Mouse (Mus musculus): Measurements from ENCODE around the gene Adal. TPM values are rescaled to one million over a fixed set of nuclear protein-coding genes. Genes with fewer than 3 reads are reported as not detected.
"Not testable (repeated sequence)": the region's sequence is repeated elsewhere in the genome, so short reads cannot be mapped to it uniquely, and the experiment has no call there.

Adal gene
- polyA plus RNA-seq (2012; rRNA removed), result 5.6 and 8.0 TPM in 2 replicates

GRCm38 (mm10) chr2:121140018-121140882 is at the start of gene Adal, which contains the start of gene Lcmt2:
Adal (plus strand) TSS chr2:121140428.
Lcmt2 (minus strand) TSS chr2:121140653.
- Histone ChIP-seq H3K4me3 (ENCODE audit: insufficient read depth, low read depth, low read length) (peak within 1 kb of the TSS; percentile 95), H3K4me1 (ENCODE audit: control insufficient read depth, insufficient read depth, low read length) (peaks cover 20% of the 10 kb centered on the region), H3K27ac (ENCODE audit: insufficient read depth, low read depth, low read length) (peak within 1 kb of the TSS; percentile 97), H3K27me3 (replicated peaks; ENCODE audit: control insufficient read depth, insufficient read depth, low read length) (no peaks in the 10 kb centered on the region), H3K36me3 (ENCODE audit: control insufficient read depth, insufficient read depth, low read length) (no peaks in the 10 kb centered on the region; the same call in 1 of the 2 replicates)
- peak; percentile 95 for DNase-seq
- under 1% methylated on average over 87 of the region's 87 CpGs for WGBS
- peak; percentile 40 for TF ChIP-seq POLR2A (IDR thresholded peaks at IDR 0.05; ENCODE audit: low read depth, low read length)
- no peak for TF ChIP-seq CTCF (conservative IDR thresholded peaks at IDR 0.05; ENCODE audit: insufficient read depth, insufficient read length, low read depth, low read length)

GRCm38 (mm10) chr2:121102051-121102450 is 38.2 kb upstream of the Adal start:
- Histone ChIP-seq H3K4me3 (ENCODE audit: insufficient read depth, low read depth, low read length) (no peak overlapping the region), H3K4me1 (ENCODE audit: control insufficient read depth, insufficient read depth, low read length) (no peaks in the 10 kb centered on the region; the same call in 1 of the 2 replicates), H3K36me3 (ENCODE audit: control insufficient read depth, insufficient read depth, low read length) (no peaks in the 10 kb centered on the region), H3K27me3 (replicated peaks; ENCODE audit: control insufficient read depth, insufficient read depth, low read length) (no peaks in the 10 kb centered on the region), H3K27ac (ENCODE audit: insufficient read depth, low read depth, low read length) (no peak overlapping the region)
- TF ChIP-seq CTCF (conservative IDR thresholded peaks at IDR 0.05; ENCODE audit: insufficient read depth, insufficient read length, low read depth, low read length), result peak; percentile 70
- TF ChIP-seq POLR2A (IDR thresholded peaks at IDR 0.05; ENCODE audit: low read depth, low read length), result no peak
- 13% methylated on average over 9 of the region's 9 CpGs for WGBS
- peak; percentile 77 for DNase-seq

- H3K4me3 ChIP-seq (ENCODE audit: insufficient read depth, low read depth, low read length), result no peak overlapping the region
- H3K27me3 ChIP-seq (replicated peaks; ENCODE audit: control insufficient read depth, insufficient read depth, low read length), result no peaks in the 10 kb centered on the region
- no peak overlapping the region for H3K27ac ChIP-seq (ENCODE audit: insufficient read depth, low read depth, low read length)
- peak; percentile 12 for DNase-seq
- TF ChIP-seq CTCF (conservative IDR thresholded peaks at IDR 0.05; ENCODE audit: insufficient read depth, insufficient read length, low read depth, low read length) (no peak), POLR2A (IDR thresholded peaks at IDR 0.05; ENCODE audit: low read depth, low read length) (no peak)
- H3K36me3 ChIP-seq (ENCODE audit: control insufficient read depth, insufficient read depth, low read length), result no peaks in the 10 kb centered on the region
- H3K4me1 ChIP-seq (ENCODE audit: control insufficient read depth, insufficient read depth, low read length), result no peaks in the 10 kb centered on the region; the same call in 1 of the 2 replicates
These were observed 34.3 kb upstream of the Adal start for GRCm38 (mm10) chr2:121105940-121106339.

- H3K27me3 ChIP-seq (replicated peaks; ENCODE audit: control insufficient read depth, insufficient read depth, low read length), result no peaks in the 10 kb centered on the region
- H3K36me3 ChIP-seq (ENCODE audit: control insufficient read depth, insufficient read depth, low read length), result no peaks in the 10 kb centered on the region
- H3K27ac ChIP-seq (ENCODE audit: insufficient read depth, low read depth, low read length), result no peak within 1 kb of the TSS
- WGBS, result 89% methylated on average over 4 of the region's 4 CpGs
- peaks cover 2% of the 10 kb centered on the region; the same call in 1 of the 2 replicates for H3K4me1 ChIP-seq (ENCODE audit: control insufficient read depth, insufficient read depth, low read length)
- H3K4me3 ChIP-seq (ENCODE audit: insufficient read depth, low read depth, low read length), result no peak within 1 kb of the TSS
- TF ChIP-seq POLR2A (IDR thresholded peaks at IDR 0.05; ENCODE audit: low read depth, low read length), result no peak
- no peak for TF ChIP-seq CTCF (conservative IDR thresholded peaks at IDR 0.05; ENCODE audit: insufficient read depth, insufficient read length, low read depth, low read length)
- DNase-seq, result no peak
These were observed 30.5 kb upstream of the Adal start, which contains the start of gene Tgm7 for GRCm38 (mm10) chr2:121109695-121110094. Tgm7 (minus strand) TSS chr2:121109795.

GRCm38 (mm10) chr2:121115418-121115817 is 24.8 kb upstream of the Adal start:
- DNase-seq, result peak; percentile 59
- TF ChIP-seq POLR2A (IDR thresholded peaks at IDR 0.05; ENCODE audit: low read depth, low read length) (no peak), CTCF (conservative IDR thresholded peaks at IDR 0.05; ENCODE audit: insufficient read depth, insufficient read length, low read depth, low read length) (no peak)
- Histone ChIP-seq H3K4me1 (ENCODE audit: control insufficient read depth, insufficient read depth, low read length) (peaks cover 8% of the 10 kb centered on the region; the same call in 1 of the 2 replicates), H3K27ac (ENCODE audit: insufficient read depth, low read depth, low read length) (peak overlapping the region; percentile 5; the same call in 1 of the 2 replicates), H3K4me3 (ENCODE audit: insufficient read depth, low read depth, low read length) (no peak overlapping the region), H3K27me3 (replicated peaks; ENCODE audit: control insufficient read depth, insufficient read depth, low read length) (no peaks in the 10 kb centered on the region), H3K36me3 (ENCODE audit: control insufficient read depth, insufficient read depth, low read length) (no peaks in the 10 kb centered on the region)
- 26% methylated on average over 2 of the region's 2 CpGs for WGBS

- 90% methylated on average over 3 of the region's 3 CpGs for WGBS
- H3K27ac ChIP-seq (ENCODE audit: insufficient read depth, low read depth, low read length), result no peak overlapping the region
These were observed 21.0 kb upstream of the Adal start for GRCm38 (mm10) chr2:121119260-121119659.

GRCm38 (mm10) chr2:121126302-121126701 is 13.9 kb upstream of the Adal start:
- not testable (repeated sequence) for H3K36me3 ChIP-seq (ENCODE audit: control insufficient read depth, insufficient read depth, low read length); H3K27ac ChIP-seq (ENCODE audit: insufficient read depth, low read depth, low read length); DNase-seq; H3K27me3 ChIP-seq (replicated peaks; ENCODE audit: control insufficient read depth, insufficient read depth, low read length); H3K4me3 ChIP-seq (ENCODE audit: insufficient read depth, low read depth, low read length); H3K4me1 ChIP-seq (ENCODE audit: control insufficient read depth, insufficient read depth, low read length)
- WGBS, result 97% methylated on average over 5 of the region's 5 CpGs

More at GRCm38 (mm10) chr2:121119260-121119659, 21.0 kb upstream of the Adal start:
- DNase-seq, result no peak
- Histone ChIP-seq H3K27me3 (replicated peaks; ENCODE audit: control insufficient read depth, insufficient read depth, low read length) (no peaks in the 10 kb centered on the region), H3K4me1 (ENCODE audit: control insufficient read depth, insufficient read depth, low read length) (peaks cover 8% of the 10 kb centered on the region; the same call in 1 of the 2 replicates), H3K4me3 (ENCODE audit: insufficient read depth, low read depth, low read length) (no peak overlapping the region), H3K36me3 (ENCODE audit: control insufficient read depth, insufficient read depth, low read length) (no peaks in the 10 kb centered on the region)
- TF ChIP-seq CTCF (conservative IDR thresholded peaks at IDR 0.05; ENCODE audit: insufficient read depth, insufficient read length, low read depth, low read length) (no peak), POLR2A (IDR thresholded peaks at IDR 0.05; ENCODE audit: low read depth, low read length) (no peak)

All from kidney, adult 2 months (tissue).